Mouse (Mus musculus) liver, embryonic 15.5 days (tissue): ENCODE results near the gene Sike1. TPM values are rescaled to one million over a fixed set of nuclear protein-coding genes. Genes with fewer than 3 reads are reported as not detected.
A peak's percentile ranks its signal among the peaks of the same experiment; 100 is the strongest.

Source experiments
- ATAC-seq: fragments of 200-750 bp; cut with Nextera tagmentation; 2 replicates; pipeline ENCODE4 v1.8.0; 2017; ENCODE audit warnings: moderate number of reproducible peaks, mild to moderate bottlenecking, moderate library complexity; ENCODE audit not compliant: insufficient read depth
- H3K27ac ChIP-seq: fragments of 300-500 bp; sonication (generic); replicated peaks from 2 replicates; pipeline ENCODE4 v1.5.1; 2015; ENCODE audit warnings: mild to moderate bottlenecking, inconsistent platforms
- H3K27me3 ChIP-seq: fragments of 300-500 bp; sonication (generic); 2 replicates; pipeline ENCODE4 v1.6.1; 2015; ENCODE audit warnings: mild to moderate bottlenecking, inconsistent platforms
- H3K36me3 ChIP-seq: fragments of 300-500 bp; sonication (generic); replicated peaks from 2 replicates; pipeline ENCODE4 v1.6.1; 2015; ENCODE audit warnings: moderate library complexity, mild to moderate bottlenecking, inconsistent platforms
- H3K4me1 ChIP-seq: fragments of 300-500 bp; sonication (generic); replicated peaks from 2 replicates; pipeline ENCODE4 v1.6.1; 2015; ENCODE audit warnings: inconsistent platforms
- H3K4me2 ChIP-seq: fragments of 300-500 bp; sonication (generic); 2 replicates; pipeline ENCODE4 v1.6.1; 2015; ENCODE audit warnings: moderate library complexity, mild to moderate bottlenecking, inconsistent platforms
- H3K4me3 ChIP-seq: fragments of 300-500 bp; sonication (generic); replicated peaks from 2 replicates; pipeline ENCODE4 v1.5.1; 2015; ENCODE audit warnings: mild to moderate bottlenecking, inconsistent platforms
- H3K9ac ChIP-seq: fragments of 300-500 bp; sonication (generic); 2 replicates; pipeline ENCODE4 v1.6.1; 2015; ENCODE audit warnings: moderate library complexity, mild to moderate bottlenecking, inconsistent platforms
- H3K9me3 ChIP-seq: fragments of 300-500 bp; sonication (generic); replicated peaks from 2 replicates; pipeline ENCODE4 v1.6.1; 2016; ENCODE audit warnings: inconsistent platforms
- WGBS: fragments of 180-500 bp; shearing (Covaris S2); methylation state at CpG from one replicate; pipeline ENCODE4 v1.1.7; 2015; ENCODE audit warnings: mixed read lengths; ENCODE audit not compliant: insufficient replicate concordance; 5-methylcytosine and 5-hydroxymethylcytosine counted together
- polyA plus RNA-seq: library from polyadenylated mRNA; unstranded; fragments of >200 nt; fragmentation: Nextera tagmentation; extraction: Ambion mirVana; gene quantifications from 2 replicates; pipeline ENCODE4 v1.2.1, GENCODE M21; 2015

Sike1 gene
- polyA plus RNA-seq, 1 experiment from 2014 or later = 15.4 TPM

DNA sequence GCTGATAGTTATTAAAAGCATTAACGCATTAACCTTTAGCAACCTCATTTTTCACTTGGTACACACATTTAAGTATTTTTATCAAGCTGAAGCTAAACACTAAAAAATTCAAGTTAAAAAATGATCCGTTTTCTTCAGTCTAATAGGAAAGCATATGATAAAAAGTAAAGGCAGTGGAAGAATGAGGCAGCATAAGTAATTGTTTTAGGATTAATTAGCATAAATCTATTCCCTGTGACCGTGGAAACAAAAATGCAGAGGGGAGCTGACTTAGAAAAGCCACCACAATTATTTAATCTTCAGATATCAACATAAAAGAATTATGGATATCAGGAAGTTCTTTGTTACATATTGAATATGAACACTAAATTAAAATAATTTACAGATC is 15.2 kb upstream of the Sike1 start:
- Histone ChIP-seq H3K4me2 (no peak overlapping the region), H3K27me3 (no peaks in the 10 kb centered on the region), H3K9ac (no peak overlapping the region), H3K27ac (no peak overlapping the region), H3K4me1 (no peaks in the 10 kb centered on the region; the same call in 1 of the 2 replicates), H3K9me3 (no peaks in the 10 kb centered on the region), H3K4me3 (no peak overlapping the region), H3K36me3 (no peaks in the 10 kb centered on the region)
- no peak for ATAC-seq
- WGBS = 54% methylated on average over 3 of the region's 3 CpGs

DNA sequence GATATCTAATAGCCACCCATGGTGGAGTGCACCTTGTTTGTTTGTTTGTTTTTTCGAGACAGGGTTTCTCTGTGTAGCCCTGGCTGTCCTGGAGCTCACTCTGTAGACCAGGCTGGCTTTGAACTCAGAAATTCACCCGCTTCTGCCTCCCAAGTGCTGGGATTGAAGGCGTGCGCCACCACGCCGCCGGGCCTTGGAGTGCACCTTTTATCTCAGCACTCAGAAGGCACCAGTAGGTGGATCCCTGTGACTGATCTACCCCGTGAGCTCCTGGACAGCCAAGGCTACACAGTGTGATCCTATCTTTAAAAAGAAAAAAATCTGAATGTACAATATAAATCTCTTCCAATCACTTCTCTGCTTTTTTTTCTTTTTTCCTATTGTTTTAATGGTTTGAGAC is 4.5 kb upstream of the Sike1 start:
- Histone ChIP-seq H3K36me3 (no peaks in the 10 kb centered on the region), H3K27ac (no peak overlapping the region), H3K4me2 (no peak overlapping the region), H3K4me3 (no peak overlapping the region), H3K9ac (no peak overlapping the region), H3K9me3 (no peaks in the 10 kb centered on the region), H3K27me3 (peaks cover 8% of the 10 kb centered on the region), H3K4me1 (peaks cover 11% of the 10 kb centered on the region)
- no peak for ATAC-seq
- WGBS = 56% methylated on average over 8 of the region's 8 CpGs

DNA sequence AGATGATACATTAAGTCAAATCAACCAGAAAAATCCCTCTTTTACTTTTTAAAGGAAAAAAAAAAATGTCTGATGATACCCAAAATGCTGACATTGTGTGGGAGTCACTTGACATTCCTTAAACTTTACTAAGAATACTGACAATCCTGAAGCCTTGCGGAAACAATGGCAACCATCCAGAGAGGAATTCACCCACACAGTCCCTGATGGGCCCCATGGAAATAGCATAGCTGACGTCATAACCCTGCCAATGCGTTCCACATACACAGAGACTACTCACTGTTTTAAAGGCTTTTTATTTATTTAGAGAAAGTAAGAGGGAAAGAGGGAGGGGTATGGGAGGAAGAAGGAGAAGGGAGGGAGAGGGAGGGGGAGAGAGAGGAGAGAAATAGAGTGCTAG is 2.6 kb upstream of the Sike1 start:
- Histone ChIP-seq H3K27me3 (peaks cover 8% of the 10 kb centered on the region), H3K36me3 (no peaks in the 10 kb centered on the region), H3K9ac (no peak overlapping the region), H3K4me2 (no peak overlapping the region), H3K4me1 (peaks cover 27% of the 10 kb centered on the region), H3K4me3 (no peak overlapping the region), H3K9me3 (no peaks in the 10 kb centered on the region), H3K27ac (no peak overlapping the region)
- WGBS = 44% methylated on average over 3 of the region's 3 CpGs
- no peak for ATAC-seq

DNA sequence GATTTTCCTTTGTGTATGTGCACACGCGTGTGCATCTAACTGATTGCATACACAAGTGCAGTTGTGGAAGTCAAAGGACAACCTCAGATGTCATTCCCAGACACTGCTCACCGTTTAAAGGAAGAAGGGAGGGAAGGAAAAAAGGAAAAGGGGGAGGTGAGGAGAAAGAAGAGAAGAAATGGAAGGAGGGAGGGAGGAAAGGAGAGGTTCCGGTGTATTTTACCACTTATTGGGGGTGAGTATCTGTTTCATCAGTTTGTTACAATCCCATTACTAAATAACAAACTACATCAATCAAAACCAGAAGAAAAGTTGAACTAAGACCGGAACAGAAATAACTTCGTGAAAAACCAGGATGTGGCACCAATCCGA is 289 bp upstream of the Sike1 start:
- 0 out of 2 replicates have a peak overlapping the region, but pooled peaks have one; percentile 74 for H3K9ac ChIP-seq
- H3K4me1 ChIP-seq = peaks cover 27% of the 10 kb centered on the region
- H3K27ac ChIP-seq = peak overlapping the region; percentile 93
- no peaks in the 10 kb centered on the region for H3K9me3 ChIP-seq
- peaks cover 8% of the 10 kb centered on the region for H3K27me3 ChIP-seq
- H3K4me3 ChIP-seq = peak overlapping the region; percentile 78
- WGBS = 44% methylated on average over 7 of the region's 7 CpGs
- ATAC-seq = no peak
- H3K36me3 ChIP-seq = peaks cover 18% of the 10 kb centered on the region
- peak overlapping the region; percentile 81 for H3K4me2 ChIP-seq

DNA sequence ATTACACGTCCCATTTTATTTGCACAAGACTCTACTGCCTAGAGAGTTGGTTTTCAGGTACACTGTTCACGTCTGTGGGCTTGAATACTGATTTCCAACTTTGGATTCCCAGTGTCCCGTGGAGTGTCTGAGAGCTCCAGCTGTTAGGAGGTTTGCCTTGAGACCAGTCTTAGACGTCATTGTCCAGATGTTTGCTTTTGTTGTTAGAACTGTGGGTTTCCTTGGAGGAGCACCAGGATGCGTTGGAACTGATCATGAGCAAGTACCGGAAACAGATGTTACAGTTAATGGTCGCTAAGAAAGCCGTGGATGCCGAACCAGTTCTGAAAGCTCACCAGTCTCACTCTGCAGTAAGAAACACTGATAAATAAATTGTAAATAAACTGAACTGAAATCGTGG is 1.5 kb downstream of the Sike1 start:
- no peak for ATAC-seq
- 50% methylated on average over 10 of the region's 10 CpGs for WGBS
- Histone ChIP-seq H3K4me3 (no peak overlapping the region), H3K4me2 (no peak overlapping the region), H3K4me1 (peaks cover 27% of the 10 kb centered on the region), H3K9me3 (no peaks in the 10 kb centered on the region), H3K36me3 (peaks cover 25% of the 10 kb centered on the region), H3K9ac (no peak overlapping the region), H3K27me3 (peaks cover 8% of the 10 kb centered on the region), H3K27ac (no peak overlapping the region)

DNA sequence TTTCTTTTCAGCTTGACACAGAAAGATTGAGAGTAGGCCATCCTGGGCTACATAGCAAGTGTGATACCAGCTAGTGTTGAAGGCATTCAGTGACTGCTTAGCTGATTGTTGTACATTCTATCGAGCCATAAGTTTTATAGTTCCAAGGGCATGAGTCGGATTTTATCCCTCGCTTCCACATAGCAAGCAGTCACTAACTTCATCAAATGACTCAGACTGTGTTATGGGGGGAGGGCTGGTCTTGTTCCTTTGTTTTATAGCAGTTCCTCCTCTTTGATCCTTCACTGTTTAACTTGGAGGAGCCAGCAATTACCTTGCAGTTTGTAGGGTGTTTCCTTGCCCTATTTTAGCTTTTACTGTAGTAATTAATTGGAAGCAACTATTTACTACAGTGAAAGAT is 2.1 kb downstream of the Sike1 start:
- Histone ChIP-seq H3K9me3 (no peaks in the 10 kb centered on the region), H3K36me3 (peaks cover 27% of the 10 kb centered on the region), H3K4me2 (no peak overlapping the region), H3K27me3 (peaks cover 8% of the 10 kb centered on the region), H3K9ac (no peak overlapping the region), H3K27ac (no peak overlapping the region), H3K4me1 (peaks cover 27% of the 10 kb centered on the region), H3K4me3 (no peak overlapping the region)
- ATAC-seq = no peak
- 77% methylated on average over 3 of the region's 3 CpGs for WGBS

DNA sequence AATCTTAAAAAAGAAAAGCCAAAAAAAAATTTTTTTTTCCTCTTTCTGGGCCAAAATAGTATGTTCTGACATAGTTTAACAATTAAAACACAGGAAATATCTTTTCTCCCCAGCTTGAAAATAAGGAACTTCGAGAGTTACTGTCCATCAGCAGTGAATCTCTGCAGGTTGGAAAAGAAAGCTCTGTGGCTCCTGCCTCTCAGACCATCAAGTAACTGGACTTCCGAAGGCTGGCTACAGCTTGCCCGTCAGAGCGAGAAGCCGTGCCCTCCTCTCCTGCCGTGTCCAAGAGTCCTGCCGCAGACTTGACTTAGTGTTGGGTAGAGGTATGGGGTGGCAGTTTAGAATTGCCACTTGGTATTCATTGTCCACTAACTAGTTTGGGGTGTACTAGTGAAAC is 6.1 kb downstream of the Sike1 start:
- no peak overlapping the region for H3K4me2 ChIP-seq
- H3K9ac ChIP-seq = no peak overlapping the region
- peaks cover 30% of the 10 kb centered on the region for H3K36me3 ChIP-seq
- no peak for ATAC-seq
- 76% methylated on average over 7 of the region's 7 CpGs for whole genome bisulfite sequencing
- no peak overlapping the region for H3K27ac ChIP-seq
- H3K9me3 ChIP-seq = no peaks in the 10 kb centered on the region
- H3K27me3 ChIP-seq = no peaks in the 10 kb centered on the region
- H3K4me1 ChIP-seq = peaks cover 10% of the 10 kb centered on the region
- H3K4me3 ChIP-seq = no peak overlapping the region

DNA sequence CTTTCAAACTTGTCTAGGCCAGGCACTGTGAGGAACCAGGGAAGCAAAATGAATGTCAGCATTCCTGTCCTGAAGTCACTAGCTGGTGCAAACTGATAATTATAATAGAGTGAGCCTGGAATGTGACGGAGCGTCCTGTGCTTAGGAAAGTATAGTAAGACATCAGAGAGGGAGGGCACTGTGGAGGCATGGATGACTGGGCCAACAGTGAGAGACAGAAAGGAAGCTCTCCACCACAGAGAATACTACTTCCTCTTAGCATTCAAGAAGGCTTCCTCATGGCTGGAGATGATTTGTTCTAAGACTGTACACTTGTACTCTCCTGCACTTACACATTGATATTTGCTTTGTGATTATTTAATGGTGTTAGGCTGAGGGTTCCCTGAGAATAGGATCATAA is 21.8 kb downstream of the Sike1 start:
- Histone ChIP-seq H3K36me3 (no peaks in the 10 kb centered on the region), H3K27ac (no peak overlapping the region), H3K4me1 (peaks cover 21% of the 10 kb centered on the region), H3K4me2 (no peak overlapping the region), H3K9ac (no peak overlapping the region), H3K4me3 (no peak overlapping the region), H3K27me3 (no peaks in the 10 kb centered on the region), H3K9me3 (no peaks in the 10 kb centered on the region)
- no peak for ATAC-seq
- WGBS = 36% methylated on average over 2 of the region's 2 CpGs

DNA sequence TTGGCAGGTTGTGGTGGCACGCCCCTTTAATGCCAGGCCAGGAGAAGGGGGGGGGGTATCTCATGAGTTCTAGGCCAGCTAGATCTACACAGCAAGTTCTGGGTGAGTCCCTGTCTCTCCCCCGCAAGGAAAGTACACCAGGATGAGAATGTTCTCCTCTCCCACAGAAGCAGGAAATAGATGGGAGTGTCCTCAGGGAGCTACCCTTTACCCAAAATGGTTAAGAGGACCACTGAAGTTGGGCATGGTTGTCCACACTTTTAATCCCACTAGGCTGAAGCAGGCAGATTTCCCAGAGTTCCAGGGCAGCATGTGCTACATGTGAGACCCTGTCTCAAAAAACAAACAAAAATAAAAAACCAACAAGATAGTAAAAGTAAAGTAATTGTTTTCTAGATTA is 24.0 kb downstream of the Sike1 start:
- Histone ChIP-seq H3K4me3 (peak overlapping the region; percentile 94), H3K9ac (0 out of 2 replicates have a peak overlapping the region, but pooled peaks have one; percentile 54)

DNA sequence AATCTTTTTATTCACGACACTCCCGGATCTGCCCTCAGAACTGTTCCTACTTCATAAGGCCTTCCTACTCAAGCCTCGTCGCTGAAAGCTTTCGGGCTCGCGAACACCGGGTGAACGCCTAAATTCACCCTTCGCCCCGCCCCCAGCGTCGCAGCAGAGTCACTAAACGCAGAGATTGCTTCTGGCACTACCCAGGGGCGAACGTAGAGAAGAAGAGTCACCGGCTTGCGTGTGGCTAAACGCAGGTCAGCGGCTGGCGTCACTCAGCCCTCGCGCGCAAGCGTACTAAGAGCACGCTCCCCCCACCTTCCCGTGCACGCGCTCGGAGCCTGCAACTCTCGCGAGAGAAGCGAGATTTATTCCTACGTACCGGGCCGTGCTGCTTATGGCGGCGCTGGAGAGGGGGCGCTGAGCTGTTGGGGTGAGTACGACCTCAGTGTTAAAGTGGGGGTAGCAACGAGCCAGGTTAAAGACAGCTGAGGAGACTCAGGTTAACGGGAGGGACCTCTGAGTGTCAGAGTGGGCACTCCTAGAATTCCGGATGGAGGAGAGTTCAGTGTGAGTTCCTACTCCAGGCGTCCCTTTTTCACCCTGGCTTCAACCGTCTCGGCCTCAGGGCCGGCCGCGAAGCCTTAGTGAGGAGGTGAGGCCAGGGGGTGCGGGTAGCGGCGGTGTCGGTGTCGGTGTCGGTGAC is 24.9 kb downstream of the Sike1 start, which contains the start of gene Csde1:
TSS of gene Csde1 (plus strand) at position 178 of the 694 bp plus-strand sequence.
- ATAC-seq = peak; percentile 91
- H3K9ac ChIP-seq = peak within 1 kb of the TSS; percentile 94
- WGBS = under 1% methylated on average over 55 of the region's 55 CpGs
- H3K27ac ChIP-seq = peak within 1 kb of the TSS; percentile 92
- H3K36me3 ChIP-seq = no peaks in the 10 kb centered on the region; the same call in 1 of the 2 replicates
- H3K27me3 ChIP-seq = no peaks in the 10 kb centered on the region
- H3K4me2 ChIP-seq = peak within 1 kb of the TSS; percentile 81
- peaks cover 39% of the 10 kb centered on the region for H3K4me1 ChIP-seq
- H3K4me3 ChIP-seq = peak within 1 kb of the TSS; percentile 94
- no peaks in the 10 kb centered on the region for H3K9me3 ChIP-seq

More for the DNA sequence above, 24.0 kb downstream of the Sike1 start:
- WGBS = 61% methylated on average over 2 of the region's 2 CpGs
- Histone ChIP-seq H3K36me3 (no peaks in the 10 kb centered on the region; the same call in 1 of the 2 replicates), H3K4me1 (peaks cover 32% of the 10 kb centered on the region), H3K4me2 (peak overlapping the region; percentile 81), H3K27ac (peak overlapping the region; percentile 92), H3K27me3 (no peaks in the 10 kb centered on the region), H3K9me3 (no peaks in the 10 kb centered on the region)
- no peak for ATAC-seq

DNA sequence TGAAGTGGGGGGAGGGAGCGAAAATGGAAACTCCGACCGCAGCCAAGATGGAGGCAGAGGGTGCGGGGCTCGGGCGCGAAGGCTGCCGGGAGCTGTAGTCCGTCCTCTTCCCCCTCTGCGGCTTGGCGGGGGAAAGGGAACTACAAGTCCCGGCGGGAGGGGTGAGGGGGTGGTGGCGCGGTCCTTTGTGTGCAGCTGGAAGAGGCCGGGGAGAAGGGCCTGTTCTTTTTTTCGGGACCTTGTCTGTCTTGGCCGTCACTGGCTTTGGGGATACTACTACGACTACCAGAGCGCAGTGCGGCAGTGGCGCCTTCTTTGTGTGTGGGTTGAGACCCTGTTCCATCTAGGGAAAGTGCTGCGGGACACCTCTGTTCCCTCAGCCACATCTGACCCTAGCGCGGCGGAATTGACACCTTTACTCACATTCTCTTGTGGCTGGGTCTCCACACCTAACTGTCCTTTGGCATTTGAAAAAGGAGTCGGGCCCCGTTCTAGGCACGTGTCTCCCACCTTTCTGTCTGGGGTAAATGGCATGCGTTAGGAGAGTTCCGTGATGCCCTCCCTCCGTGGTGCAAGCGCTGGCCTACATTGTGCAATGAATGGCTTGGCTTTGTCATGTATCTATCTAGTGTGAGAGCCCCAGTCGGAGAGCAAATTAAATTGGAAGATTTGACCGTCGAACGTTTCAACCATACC is 25.6 kb downstream of the Sike1 start:
- Histone ChIP-seq H3K4me3 (peak overlapping the region; percentile 94), H3K9ac (peak overlapping the region; percentile 94), H3K27me3 (no peaks in the 10 kb centered on the region), H3K36me3 (no peaks in the 10 kb centered on the region; the same call in 1 of the 2 replicates), H3K9me3 (no peaks in the 10 kb centered on the region), H3K4me1 (peaks cover 44% of the 10 kb centered on the region), H3K27ac (peak overlapping the region; percentile 92), H3K4me2 (peak overlapping the region; percentile 81)
- peak; percentile 90 for ATAC-seq
- WGBS = under 1% methylated on average over 35 of the region's 37 CpGs
